Mouse (Mus musculus): ENCODE results near the gene Ints1.

DNA sequence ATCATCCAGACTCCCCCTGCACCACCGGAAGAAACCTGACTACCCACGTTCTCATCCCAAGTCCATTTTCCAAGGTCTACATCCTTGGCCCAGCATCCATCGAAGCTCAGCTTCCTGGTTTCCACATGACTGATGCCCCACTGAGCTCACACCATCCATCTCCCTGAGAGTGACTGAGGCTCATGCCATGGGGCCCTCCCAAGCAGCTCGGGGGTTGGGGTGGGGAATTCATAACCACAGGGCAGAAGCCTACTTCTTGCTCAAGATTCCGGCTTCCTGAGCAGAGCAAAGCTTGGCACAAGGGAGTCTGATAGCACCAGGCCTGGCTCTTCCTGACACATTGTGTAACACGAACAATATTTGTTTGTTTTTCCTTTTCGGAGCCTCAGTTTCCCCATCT is 40.7 kb downstream of the Ints1 start:
- no peak for TF ChIP-seq GATA1 (IDR thresholded peaks at IDR 0.05; ENCODE audit: low read length)
- TF ChIP-seq TAL1 (IDR thresholded peaks at IDR 0.05; ENCODE audit: low read length) = no peak

All from erythroblast, embryonic 14.5 days (primary cell).